Mouse (Mus musculus): ENCODE results near the gene Pi4kb. TPM values are rescaled to one million over a fixed set of nuclear protein-coding genes. Genes with fewer than 3 reads are reported as not detected.
A peak's percentile ranks its signal among the peaks of the same experiment; 100 is the strongest.
"Not testable (repeated sequence)": the region's sequence is repeated elsewhere in the genome, so short reads cannot be mapped to it uniquely, and the experiment has no call there.

Gene Pi4kb
- polyA plus RNA-seq (2016; fragmentation: Nextera tagmentation; extraction: Ambion mirVana), result 25.6 and 26.1 TPM in 2 replicates

DNA sequence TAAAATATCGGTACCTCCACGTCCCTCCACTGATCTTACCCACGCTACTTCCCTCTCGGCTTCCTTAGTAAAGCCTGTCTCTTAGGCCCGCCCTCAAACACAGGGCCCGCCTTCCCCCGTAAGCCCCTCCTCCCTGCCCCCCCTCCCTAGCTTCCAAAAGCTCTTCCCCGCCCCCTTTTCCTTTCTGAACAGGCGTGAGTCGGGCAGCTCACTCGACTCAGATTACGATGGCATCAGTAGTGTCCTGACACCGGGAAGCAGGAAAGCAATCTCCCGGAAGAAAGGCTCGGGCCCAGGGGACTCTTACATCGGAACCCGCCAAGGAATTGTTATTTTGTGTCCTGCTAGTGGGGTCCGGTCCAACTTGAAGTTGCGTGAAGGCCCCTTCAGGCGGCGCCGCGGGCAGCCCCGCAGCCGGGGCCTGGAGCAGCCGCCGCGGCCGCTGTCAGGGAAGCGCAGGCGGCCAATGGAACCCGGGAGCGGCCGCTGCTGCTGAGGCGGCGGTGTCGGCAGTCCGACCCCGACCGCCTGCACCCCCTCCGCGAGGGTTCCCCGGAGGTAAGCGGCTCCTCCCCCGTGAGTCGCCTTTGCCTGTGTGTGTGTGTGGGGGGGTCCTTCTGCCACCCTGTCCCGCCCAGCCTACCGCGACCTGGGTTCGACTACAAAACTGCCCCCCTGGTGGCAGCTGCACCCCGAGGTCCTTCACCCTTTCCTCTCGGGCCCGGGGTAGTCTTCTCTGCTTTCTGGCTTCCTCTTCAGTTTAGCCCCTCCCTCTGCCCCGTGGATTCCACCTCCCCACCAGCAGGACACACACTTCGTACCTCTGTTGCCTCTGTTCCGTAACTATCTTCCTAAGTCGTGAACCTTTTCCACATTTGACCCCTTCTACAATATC lies at the start of gene Pi4kb:
Pi4kb (plus strand) TSS at position 204 of the 895 bp plus-strand sequence.
- Histone ChIP-seq H3K4me2 (replicated peaks) (peak within 1 kb of the TSS; percentile 71), H3K4me1 (peaks cover 14% of the 10 kb centered on the region; the same call in 1 of the 2 replicates), H3K4me3 (peak within 1 kb of the TSS; percentile 90), H3K27me3 (no peaks in the 10 kb centered on the region), H3K27ac (peak within 1 kb of the TSS; percentile 91), H3K36me3 (0 out of 2 replicates have a peak, but pooled peaks cover 9% of the 10 kb centered on the region), H3K9me3 (no peaks in the 10 kb centered on the region), H3K9ac (peak within 1 kb of the TSS; percentile 94)
- WGBS, result under 1% methylated on average over 57 of the region's 57 CpGs
- peak; percentile 91 for ATAC-seq (ENCODE audit: insufficient number of reproducible peaks, insufficient read depth, low FRiP score, low TSS enrichment)

GRCm38 (mm10) chr3:94926301-94926736 lies 48.2 kb upstream of the Pi4kb start:
- H3K27me3 ChIP-seq; H3K9ac ChIP-seq; H3K9me3 ChIP-seq; H3K27ac ChIP-seq; ATAC-seq (ENCODE audit: insufficient number of reproducible peaks, insufficient read depth, low FRiP score, low TSS enrichment); H3K4me1 ChIP-seq; H3K4me2 ChIP-seq (replicated peaks); H3K4me3 ChIP-seq; H3K36me3 ChIP-seq: not testable (repeated sequence)
- 47% methylated on average over 4 of the region's 4 CpGs for WGBS

- ATAC-seq (ENCODE audit: insufficient number of reproducible peaks, insufficient read depth, low FRiP score, low TSS enrichment); H3K4me2 ChIP-seq (replicated peaks); H3K27me3 ChIP-seq; H3K4me3 ChIP-seq; H3K9me3 ChIP-seq; H3K27ac ChIP-seq; H3K9ac ChIP-seq; H3K36me3 ChIP-seq; H3K4me1 ChIP-seq: not testable (repeated sequence)
- 78% methylated on average over 4 of the region's 4 CpGs for WGBS
Measured at GRCm38 (mm10) chr3:94928979-94929378, 45.6 kb upstream of the Pi4kb start.

GRCm38 (mm10) chr3:94930386-94931266 lies 43.9 kb upstream of the Pi4kb start:
- not testable (repeated sequence) for H3K4me2 ChIP-seq (replicated peaks); H3K4me3 ChIP-seq; H3K27me3 ChIP-seq; ATAC-seq (ENCODE audit: insufficient number of reproducible peaks, insufficient read depth, low FRiP score, low TSS enrichment); H3K36me3 ChIP-seq; H3K27ac ChIP-seq; H3K9me3 ChIP-seq; H3K9ac ChIP-seq; H3K4me1 ChIP-seq
- WGBS, result 39% methylated on average over 7 of the region's 7 CpGs

DNA sequence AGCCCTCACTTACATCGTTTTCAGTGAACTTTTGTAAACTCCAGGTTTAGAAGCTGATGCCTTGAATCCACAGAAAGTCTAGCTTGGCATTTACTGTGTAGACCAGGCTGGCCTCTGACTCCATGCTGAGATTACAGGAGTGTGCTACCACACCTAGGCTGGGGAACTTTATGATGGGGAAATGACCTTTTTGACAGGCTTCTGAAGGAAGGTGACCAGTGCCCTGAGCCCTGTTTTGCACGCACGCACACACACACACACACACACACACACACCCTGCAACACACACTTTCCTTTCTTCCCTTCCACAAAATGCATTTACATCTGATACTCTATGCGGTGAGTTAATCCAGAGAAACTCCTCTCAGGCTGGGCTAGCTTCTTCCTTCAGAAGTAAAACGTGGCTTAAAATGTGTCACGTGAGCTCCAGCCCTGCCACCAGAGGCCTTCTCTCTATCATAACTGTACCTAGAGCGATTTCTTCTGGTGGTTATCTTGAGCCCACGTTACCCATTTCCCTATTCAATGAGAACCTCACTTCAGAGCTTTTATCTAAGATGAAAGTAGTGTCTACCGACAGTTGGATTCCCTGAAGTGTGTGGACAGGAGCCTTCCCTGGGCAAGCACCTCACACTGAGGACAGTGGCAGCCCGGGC lies 43.0 kb upstream of the Pi4kb start:
- not testable (repeated sequence) for H3K9ac ChIP-seq; ATAC-seq (ENCODE audit: insufficient number of reproducible peaks, insufficient read depth, low FRiP score, low TSS enrichment); H3K36me3 ChIP-seq; H3K4me3 ChIP-seq; H3K27ac ChIP-seq; H3K27me3 ChIP-seq; H3K4me1 ChIP-seq; H3K4me2 ChIP-seq (replicated peaks); H3K9me3 ChIP-seq
- WGBS, result 75% methylated on average over 10 of the region's 10 CpGs

DNA sequence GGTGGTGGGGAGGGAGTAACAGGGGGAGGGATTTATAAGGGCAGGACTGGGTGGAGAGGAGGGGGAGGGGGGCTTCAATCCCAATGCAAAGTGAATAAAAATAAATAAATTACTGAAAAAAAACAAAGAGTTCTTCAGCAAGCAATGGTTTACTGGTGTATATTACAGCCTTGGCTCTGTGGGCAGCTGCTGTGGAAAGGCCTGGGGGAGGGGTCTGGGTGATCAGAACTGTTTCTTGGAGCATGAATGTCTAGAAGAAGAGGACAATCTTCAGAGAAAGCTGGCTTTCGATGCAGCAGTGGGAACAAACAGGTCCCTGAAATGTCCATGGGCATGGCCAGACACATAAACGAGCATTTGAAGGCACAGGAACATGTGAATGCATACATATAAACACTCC lies 42.3 kb upstream of the Pi4kb start:
- peak overlapping the region; percentile 46 for H3K4me2 ChIP-seq (replicated peaks)
- not testable (repeated sequence) for H3K27me3 ChIP-seq; H3K9me3 ChIP-seq; H3K36me3 ChIP-seq; H3K4me1 ChIP-seq; H3K4me3 ChIP-seq; H3K9ac ChIP-seq; ATAC-seq (ENCODE audit: insufficient number of reproducible peaks, insufficient read depth, low FRiP score, low TSS enrichment)
- WGBS, result 68% methylated on average over 2 of the region's 2 CpGs
- H3K27ac ChIP-seq, result peak overlapping the region; percentile 69

GRCm38 (mm10) chr3:94932809-94933564 lies 41.5 kb upstream of the Pi4kb start, which contains the start of gene Selenbp1:
Gene Selenbp1, plus strand, starts transcription at chr3:94933056.
- Histone ChIP-seq H3K4me2 (replicated peaks) (peak within 1 kb of the TSS; percentile 46), H3K9me3 (no peaks in the 10 kb centered on the region), H3K4me3 (peak within 1 kb of the TSS; percentile 25), H3K27me3 (no peaks in the 10 kb centered on the region), H3K27ac (peak within 1 kb of the TSS; percentile 69), H3K9ac (no peak within 1 kb of the TSS), H3K4me1 (peaks cover 9% of the 10 kb centered on the region), H3K36me3 (no peaks in the 10 kb centered on the region)
- WGBS, result 31% methylated on average over 16 of the region's 16 CpGs
- peak; percentile 89 for ATAC-seq (ENCODE audit: insufficient number of reproducible peaks, insufficient read depth, low FRiP score, low TSS enrichment)

- H3K36me3 ChIP-seq; H3K27me3 ChIP-seq; H3K9ac ChIP-seq; H3K27ac ChIP-seq; H3K4me2 ChIP-seq (replicated peaks); H3K4me1 ChIP-seq; H3K4me3 ChIP-seq; H3K9me3 ChIP-seq; ATAC-seq (ENCODE audit: insufficient number of reproducible peaks, insufficient read depth, low FRiP score, low TSS enrichment): not testable (repeated sequence)
- no CpG with 5 or more reads among the region's 2 CpGs for WGBS
Measured at GRCm38 (mm10) chr3:94933604-94934003, 40.9 kb upstream of the Pi4kb start.

GRCm38 (mm10) chr3:94934564-94934963 lies 40.0 kb upstream of the Pi4kb start:
- not testable (repeated sequence) for H3K9me3 ChIP-seq; ATAC-seq (ENCODE audit: insufficient number of reproducible peaks, insufficient read depth, low FRiP score, low TSS enrichment); H3K9ac ChIP-seq; H3K36me3 ChIP-seq; H3K27ac ChIP-seq; H3K27me3 ChIP-seq; H3K4me2 ChIP-seq (replicated peaks); H3K4me1 ChIP-seq; H3K4me3 ChIP-seq
- WGBS, result 92% methylated on average over 3 of the region's 3 CpGs

- H3K27me3 ChIP-seq; H3K4me2 ChIP-seq (replicated peaks); ATAC-seq (ENCODE audit: insufficient number of reproducible peaks, insufficient read depth, low FRiP score, low TSS enrichment); H3K9me3 ChIP-seq; H3K4me3 ChIP-seq; H3K9ac ChIP-seq; H3K4me1 ChIP-seq; H3K36me3 ChIP-seq; H3K27ac ChIP-seq: not testable (repeated sequence)
- 94% methylated on average over 3 of the region's 3 CpGs for WGBS
Measured at GRCm38 (mm10) chr3:94935332-94935731, 39.2 kb upstream of the Pi4kb start.

GRCm38 (mm10) chr3:94936147-94936546 lies 38.4 kb upstream of the Pi4kb start:
- WGBS, result 88% methylated on average over 5 of the region's 5 CpGs
- not testable (repeated sequence) for H3K4me1 ChIP-seq; H3K9ac ChIP-seq; H3K27ac ChIP-seq; H3K36me3 ChIP-seq; H3K9me3 ChIP-seq; ATAC-seq (ENCODE audit: insufficient number of reproducible peaks, insufficient read depth, low FRiP score, low TSS enrichment); H3K4me2 ChIP-seq (replicated peaks); H3K4me3 ChIP-seq; H3K27me3 ChIP-seq
